Mouse (Mus musculus): ENCODE data around the gene Gsk3b.

The Gsk3b gene

GRCm38 (mm10) chr16:38279794-38280193, 191.0 kb downstream of the Gsk3b start:
- DNase-seq (ENCODE audit: inconsistent ontology term), result no peak

GRCm38 (mm10) chr16:38280951-38281350, 192.2 kb downstream of the Gsk3b start:
- DNase-seq (ENCODE audit: inconsistent ontology term), result no peak

GRCm38 (mm10) chr16:38282559-38283160, 193.9 kb downstream of the Gsk3b start:
- no peak for DNase-seq (ENCODE audit: inconsistent ontology term)

- DNase-seq (ENCODE audit: inconsistent ontology term), result no peak
Observed at GRCm38 (mm10) chr16:38283300-38283699, 194.5 kb downstream of the Gsk3b start.

- no peak for DNase-seq (ENCODE audit: inconsistent ontology term)
Observed at GRCm38 (mm10) chr16:38285801-38286200, 197.0 kb downstream of the Gsk3b start.

- DNase-seq (ENCODE audit: inconsistent ontology term), result no peak
Observed at GRCm38 (mm10) chr16:38286541-38286940, 197.7 kb downstream of the Gsk3b start.

GRCm38 (mm10) chr16:38287357-38287756, 198.6 kb downstream of the Gsk3b start:
- no peak for DNase-seq (ENCODE audit: inconsistent ontology term)

GRCm38 (mm10) chr16:38287762-38288161, 199.0 kb downstream of the Gsk3b start:
- no peak for DNase-seq (ENCODE audit: inconsistent ontology term)

GRCm38 (mm10) chr16:38288851-38289250, 200.1 kb downstream of the Gsk3b start:
- no peak for DNase-seq (ENCODE audit: inconsistent ontology term)

- no peak for DNase-seq (ENCODE audit: inconsistent ontology term)
Observed at GRCm38 (mm10) chr16:38290151-38290550, 201.3 kb downstream of the Gsk3b start.

GRCm38 (mm10) chr16:38294685-38295348, 206.0 kb downstream of the Gsk3b start, which contains the start of gene Nr1i2:
Gene Nr1i2, minus strand, starts transcription at chr16:38294824.
- no peak for DNase-seq (ENCODE audit: inconsistent ontology term)

GRCm38 (mm10) chr16:38295349-38295930, 206.6 kb downstream of the Gsk3b start:
- DNase-seq (ENCODE audit: inconsistent ontology term), result peak; percentile 27

Data from Muller cell, postnatal 12 days (primary cell).